Mouse (Mus musculus) midbrain, embryonic 15.5 days (tissue): Measurements from ENCODE around the gene Homer2. TPM values are rescaled to one million over a fixed set of nuclear protein-coding genes. Genes with fewer than 3 reads are reported as not detected.

Source experiments
- ATAC-seq: fragments of 200-750 bp; cut with Nextera tagmentation; replicated peaks from 2 replicates; pipeline ENCODE4 v1.8.0; 2017; ENCODE audit warnings: moderate TSS enrichment
- H3K27ac ChIP-seq: fragments of 300-500 bp; sonication (generic); 2 replicates; pipeline ENCODE4 v1.5.1; 2015; ENCODE audit warnings: mild to moderate bottlenecking, inconsistent platforms
- H3K27me3 ChIP-seq: fragments of 300-500 bp; sonication (generic); replicated peaks from 2 replicates; pipeline ENCODE4 v1.6.1; 2015; ENCODE audit warnings: inconsistent platforms
- H3K36me3 ChIP-seq: fragments of 300-500 bp; sonication (generic); replicated peaks from 2 replicates; pipeline ENCODE4 v1.6.1; 2015; ENCODE audit warnings: inconsistent platforms
- H3K4me1 ChIP-seq: fragments of 300-500 bp; sonication (generic); 2 replicates; pipeline ENCODE4 v1.6.1; 2015; ENCODE audit warnings: inconsistent platforms
- H3K4me2 ChIP-seq: fragments of 300-500 bp; sonication (generic); 2 replicates; pipeline ENCODE4 v1.6.1; 2015; ENCODE audit warnings: inconsistent platforms, mild to moderate bottlenecking, moderate library complexity
- H3K4me3 ChIP-seq: fragments of 300-500 bp; sonication (generic); 2 replicates; pipeline ENCODE4 v1.5.1; 2015; ENCODE audit warnings: mild to moderate bottlenecking, inconsistent platforms
- H3K9ac ChIP-seq: fragments of 300-500 bp; sonication (generic); 2 replicates; pipeline ENCODE4 v1.6.1; 2015; ENCODE audit warnings: mild to moderate bottlenecking, inconsistent platforms
- H3K9me3 ChIP-seq: fragments of 300-500 bp; sonication (generic); 2 replicates; pipeline ENCODE4 v1.6.1; 2016; ENCODE audit warnings: inconsistent platforms
- WGBS: fragments of 180-500 bp; shearing (Covaris S2); methylation state at CpG from one replicate; pipeline ENCODE4 v1.1.7; 2015; ENCODE audit warnings: mixed read lengths; 5-methylcytosine and 5-hydroxymethylcytosine counted together
- polyA plus RNA-seq: library from polyadenylated mRNA; unstranded; fragments of >200 nt; fragmentation: Nextera tagmentation; extraction: Ambion mirVana; gene quantifications from 2 replicates; pipeline ENCODE4 v1.2.1, GENCODE M21; 2015

Homer2 gene
- polyA plus RNA-seq, 1 experiment from 2014 or later, result 21.8 TPM

DNA sequence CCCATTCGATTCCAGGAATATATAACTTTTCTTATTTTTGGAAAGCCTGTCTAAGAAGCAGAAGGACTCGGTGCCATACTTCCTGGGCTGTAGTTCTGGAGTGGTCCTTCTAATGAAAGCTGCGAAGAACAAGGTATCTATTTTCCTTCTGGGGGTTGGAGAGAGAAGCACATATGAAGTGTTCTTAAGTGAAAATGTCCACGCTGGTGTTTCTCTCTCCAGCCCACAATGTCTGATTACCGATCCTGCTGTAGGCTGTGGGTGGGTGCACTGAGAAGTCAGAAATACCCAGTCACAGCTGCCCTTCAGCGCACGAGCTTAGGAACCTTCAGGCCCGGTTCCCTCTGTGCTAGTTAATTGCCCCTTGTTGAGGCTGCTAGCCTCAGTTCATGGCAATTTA, 76.1 kb downstream of the Homer2 start:
- no peak for ATAC-seq
- no peak overlapping the region for H3K4me2 ChIP-seq
- H3K9ac ChIP-seq, result no peak overlapping the region
- H3K4me1 ChIP-seq, result no peaks in the 10 kb centered on the region
- H3K4me3 ChIP-seq, result no peak overlapping the region
- no peaks in the 10 kb centered on the region for H3K36me3 ChIP-seq
- no peak overlapping the region for H3K27ac ChIP-seq
- WGBS, result 88% methylated on average over 8 of the region's 8 CpGs
- H3K9me3 ChIP-seq, result no peaks in the 10 kb centered on the region
- no peaks in the 10 kb centered on the region for H3K27me3 ChIP-seq

DNA sequence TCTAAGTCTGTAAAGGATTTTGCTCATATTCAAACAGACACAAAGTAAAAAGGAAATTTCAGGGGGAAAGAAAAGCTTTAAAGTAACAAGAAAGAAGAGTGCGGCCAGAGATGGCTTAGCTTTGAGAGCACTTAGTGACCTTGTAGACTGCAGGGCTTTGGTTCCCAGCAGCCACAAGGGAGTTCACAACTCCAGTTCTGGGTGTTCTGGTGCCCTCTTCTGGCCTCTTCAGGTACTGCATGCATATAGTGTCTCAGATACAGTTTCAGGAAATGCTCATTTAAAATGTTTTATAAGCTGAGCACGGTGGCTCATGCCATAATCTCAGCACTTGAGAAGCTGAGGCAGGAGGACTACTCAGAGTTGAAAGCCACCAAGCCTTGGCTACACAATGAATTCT, 80.9 kb downstream of the Homer2 start:
- Histone ChIP-seq H3K9me3 (no peaks in the 10 kb centered on the region), H3K27me3 (no peaks in the 10 kb centered on the region), H3K27ac (no peak overlapping the region), H3K4me2 (no peak overlapping the region), H3K9ac (no peak overlapping the region), H3K4me3 (no peak overlapping the region), H3K36me3 (no peaks in the 10 kb centered on the region), H3K4me1 (no peaks in the 10 kb centered on the region)
- WGBS, result 90% methylated on average over 2 of the region's 2 CpGs
- ATAC-seq, result no peak

DNA sequence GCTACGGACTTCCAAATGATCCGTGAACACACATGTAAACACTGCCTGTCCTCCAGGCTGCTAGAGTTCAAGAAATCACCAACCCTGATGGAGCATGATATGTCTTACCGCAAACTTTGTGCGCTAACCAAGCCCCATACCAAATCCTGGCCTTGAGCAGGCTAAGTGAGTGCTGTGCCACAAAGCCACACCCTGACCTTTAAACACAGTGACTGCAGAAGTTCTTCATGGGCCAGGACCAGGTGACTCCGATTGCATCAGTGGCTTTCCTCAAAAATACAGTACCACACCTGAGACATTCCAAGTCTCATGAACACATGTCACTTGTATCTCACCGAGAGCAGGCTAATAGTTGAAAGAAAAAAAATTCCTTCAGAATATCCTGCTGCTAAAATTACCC, 83.6 kb downstream of the Homer2 start:
- H3K4me2 ChIP-seq, result no peak overlapping the region
- WGBS, result 90% methylated on average over 6 of the region's 6 CpGs

DNA sequence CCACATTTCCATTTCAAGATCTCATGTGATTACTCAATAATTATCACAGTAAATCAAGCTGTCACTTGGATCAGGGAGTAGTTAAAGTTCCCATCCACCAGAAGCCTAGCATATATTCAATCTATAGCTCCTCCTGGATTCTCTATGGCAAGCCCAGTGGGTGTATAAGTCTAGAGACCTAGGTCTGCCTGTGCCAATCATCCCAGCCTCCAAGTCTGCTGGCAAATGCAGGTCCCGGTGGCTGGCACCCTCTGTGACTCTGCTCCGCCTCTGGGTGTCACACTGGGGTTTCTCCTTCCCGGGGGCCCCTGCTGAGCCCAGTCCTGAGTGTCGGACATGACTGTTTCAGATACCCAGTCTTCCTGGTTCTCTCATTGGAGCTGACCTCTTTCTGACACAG, 84.5 kb downstream of the Homer2 start:
- H3K4me3 ChIP-seq, result no peak overlapping the region
- no peaks in the 10 kb centered on the region for H3K9me3 ChIP-seq
- H3K36me3 ChIP-seq, result no peaks in the 10 kb centered on the region
- H3K9ac ChIP-seq, result no peak overlapping the region
- H3K4me2 ChIP-seq, result no peak overlapping the region
- ATAC-seq, result no peak
- H3K27ac ChIP-seq, result no peak overlapping the region
- H3K4me1 ChIP-seq, result no peaks in the 10 kb centered on the region
- WGBS, result 75% methylated on average over 4 of the region's 4 CpGs
- H3K27me3 ChIP-seq, result no peaks in the 10 kb centered on the region

More for the DNA sequence above, 83.6 kb downstream of the Homer2 start:
- Histone ChIP-seq H3K4me3 (no peak overlapping the region), H3K9ac (no peak overlapping the region), H3K27me3 (no peaks in the 10 kb centered on the region), H3K9me3 (no peaks in the 10 kb centered on the region), H3K27ac (no peak overlapping the region), H3K36me3 (no peaks in the 10 kb centered on the region), H3K4me1 (no peaks in the 10 kb centered on the region)
- no peak for ATAC-seq

DNA sequence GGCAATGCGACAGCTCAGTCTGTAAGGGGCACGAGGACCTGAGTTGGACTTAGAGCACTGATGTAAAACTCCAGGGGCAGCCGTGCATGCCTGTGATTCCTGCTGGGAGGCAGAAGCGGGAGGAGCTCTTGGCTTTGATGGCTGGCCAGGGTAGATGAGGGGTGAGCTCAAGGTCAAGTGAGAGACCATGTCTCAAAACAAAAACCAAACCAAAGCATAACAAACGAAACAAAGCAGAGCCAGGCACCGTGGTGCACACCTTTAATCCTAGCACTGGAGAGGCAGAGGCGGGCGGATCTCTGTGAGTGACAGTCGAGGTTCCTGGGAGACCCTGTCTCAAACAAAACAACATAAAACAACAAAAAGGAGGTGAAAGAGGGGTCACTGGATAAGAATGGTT, 92.3 kb downstream of the Homer2 start:
- Histone ChIP-seq H3K27ac (no peak overlapping the region), H3K4me1 (no peaks in the 10 kb centered on the region), H3K4me3 (no peak overlapping the region), H3K9me3 (no peaks in the 10 kb centered on the region), H3K9ac (no peak overlapping the region), H3K36me3 (no peaks in the 10 kb centered on the region), H3K27me3 (no peaks in the 10 kb centered on the region), H3K4me2 (no peak overlapping the region)
- ATAC-seq, result no peak
- WGBS, result 61% methylated on average over 9 of the region's 9 CpGs

DNA sequence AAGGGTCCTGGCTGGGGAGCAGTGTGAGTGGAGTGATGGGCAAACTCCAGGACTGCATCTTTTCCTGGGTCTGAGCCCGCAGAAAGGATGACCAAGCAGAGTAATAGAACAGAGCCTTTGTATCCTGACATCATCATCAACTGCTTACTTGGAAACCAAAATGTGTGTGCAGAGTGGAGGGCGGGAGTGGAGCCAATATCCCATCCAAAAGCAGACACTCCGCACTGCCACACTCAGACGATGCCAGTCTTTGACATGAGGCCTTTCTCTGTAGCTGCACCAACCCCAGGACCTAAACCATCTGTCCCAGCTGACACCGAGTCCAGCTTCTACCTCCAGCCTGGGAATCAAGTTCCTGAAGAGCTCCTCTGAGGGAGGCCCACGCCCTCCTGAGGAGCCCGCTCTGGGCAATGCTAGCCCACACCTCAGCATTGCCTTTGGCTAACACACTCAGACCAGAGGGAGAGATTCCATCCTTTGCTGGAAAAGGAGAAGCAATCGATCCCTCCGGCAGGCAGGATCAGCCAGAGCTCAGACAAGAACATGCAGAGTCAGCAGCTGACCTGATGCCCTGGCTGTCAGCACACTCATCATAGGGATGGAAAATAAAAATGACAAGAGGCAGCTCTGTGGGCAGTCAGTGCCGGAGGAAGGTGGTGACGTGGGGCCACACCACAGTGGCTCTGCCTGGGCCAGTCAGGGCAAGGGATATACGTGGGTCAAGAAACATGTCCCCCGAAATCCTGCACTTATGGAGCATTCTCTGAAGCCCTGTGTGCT, 94.3 kb downstream of the Homer2 start:
- ATAC-seq, result no peak

DNA sequence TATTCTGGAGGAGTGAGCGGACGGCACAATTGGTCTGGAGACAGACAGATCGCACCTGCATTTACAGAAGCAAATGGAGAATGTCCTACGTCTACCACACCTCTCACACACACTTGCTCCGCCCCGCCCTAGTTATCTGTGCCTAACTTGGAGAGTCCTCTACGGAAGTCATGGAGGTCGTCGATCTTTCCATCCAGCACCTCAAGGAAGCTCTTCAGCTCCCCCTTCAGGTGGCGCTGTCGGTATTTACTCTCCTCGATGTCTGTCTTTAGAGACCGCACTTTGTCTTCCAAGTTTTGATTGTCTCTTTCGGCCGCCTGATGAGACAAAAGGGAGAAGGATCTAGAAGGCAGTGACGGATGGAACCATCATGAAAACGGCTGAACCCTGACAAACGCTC, 97.2 kb downstream of the Homer2 start:
- no peak for ATAC-seq
- WGBS, result 65% methylated on average over 18 of the region's 18 CpGs
- H3K27ac ChIP-seq, result no peak overlapping the region
- no peaks in the 10 kb centered on the region for H3K4me1 ChIP-seq
- no peaks in the 10 kb centered on the region for H3K9me3 ChIP-seq
- H3K36me3 ChIP-seq, result no peaks in the 10 kb centered on the region
- H3K9ac ChIP-seq, result no peak overlapping the region
- H3K4me2 ChIP-seq, result no peak overlapping the region
- no peaks in the 10 kb centered on the region for H3K27me3 ChIP-seq
- H3K4me3 ChIP-seq, result no peak overlapping the region

More for the DNA sequence above, 94.3 kb downstream of the Homer2 start:
- Histone ChIP-seq H3K27ac (no peak overlapping the region), H3K9me3 (no peaks in the 10 kb centered on the region), H3K9ac (no peak overlapping the region), H3K4me1 (no peaks in the 10 kb centered on the region), H3K4me2 (no peak overlapping the region), H3K27me3 (no peaks in the 10 kb centered on the region), H3K36me3 (no peaks in the 10 kb centered on the region), H3K4me3 (no peak overlapping the region)
- WGBS, result 88% methylated on average over 13 of the region's 13 CpGs

DNA sequence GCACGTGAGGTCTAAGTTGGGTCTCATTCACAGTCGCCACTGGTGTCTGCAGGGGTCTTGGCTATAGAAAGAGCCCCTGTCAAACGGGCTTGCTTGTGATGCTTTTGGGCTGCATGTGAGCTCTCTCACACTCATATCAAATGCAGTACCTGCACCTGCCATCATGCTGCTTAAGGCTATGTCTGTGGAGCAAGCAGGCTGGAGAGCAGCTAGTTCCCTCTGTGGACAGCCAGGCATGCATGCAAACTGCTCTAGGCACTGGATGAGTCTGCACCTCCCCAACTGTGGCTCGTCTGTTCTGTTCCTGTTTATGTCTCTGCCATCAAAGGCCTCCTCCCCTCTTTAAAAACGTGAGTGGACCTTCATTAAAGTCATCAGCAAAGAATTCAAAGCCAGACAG, 100.9 kb downstream of the Homer2 start:
- H3K27ac ChIP-seq, result no peak overlapping the region
- 67% methylated on average over 5 of the region's 5 CpGs for WGBS

DNA sequence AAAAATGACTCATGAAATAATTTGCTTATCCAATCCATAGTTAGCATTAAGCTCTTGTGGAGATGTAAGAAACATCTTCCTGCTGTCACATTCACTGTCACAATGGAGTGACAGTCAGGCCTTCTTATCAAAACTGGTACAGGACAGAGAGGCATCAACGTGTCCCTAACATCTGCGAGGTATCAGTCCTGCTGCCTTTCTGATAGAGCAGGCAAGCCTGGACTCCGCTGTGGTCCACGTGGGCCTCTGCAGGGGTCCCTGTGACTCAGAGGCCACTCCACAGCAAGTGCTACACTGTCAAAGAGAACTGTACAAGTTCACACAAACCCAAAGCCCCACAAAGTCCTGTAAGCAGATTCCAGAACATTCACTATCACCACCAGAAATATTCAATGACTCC, 101.8 kb downstream of the Homer2 start:
- H3K36me3 ChIP-seq, result no peaks in the 10 kb centered on the region
- H3K4me2 ChIP-seq, result no peak overlapping the region
- ATAC-seq, result no peak
- no peak overlapping the region for H3K27ac ChIP-seq
- no peaks in the 10 kb centered on the region for H3K9me3 ChIP-seq
- H3K27me3 ChIP-seq, result no peaks in the 10 kb centered on the region
- H3K4me1 ChIP-seq, result no peaks in the 10 kb centered on the region
- no peak overlapping the region for H3K4me3 ChIP-seq
- WGBS, result 70% methylated on average over 4 of the region's 4 CpGs
- H3K9ac ChIP-seq, result no peak overlapping the region

More for the DNA sequence above, 100.9 kb downstream of the Homer2 start:
- Histone ChIP-seq H3K9ac (no peak overlapping the region), H3K36me3 (no peaks in the 10 kb centered on the region), H3K27me3 (no peaks in the 10 kb centered on the region), H3K4me3 (no peak overlapping the region), H3K4me1 (no peaks in the 10 kb centered on the region), H3K9me3 (no peaks in the 10 kb centered on the region), H3K4me2 (no peak overlapping the region)
- ATAC-seq, result no peak

DNA sequence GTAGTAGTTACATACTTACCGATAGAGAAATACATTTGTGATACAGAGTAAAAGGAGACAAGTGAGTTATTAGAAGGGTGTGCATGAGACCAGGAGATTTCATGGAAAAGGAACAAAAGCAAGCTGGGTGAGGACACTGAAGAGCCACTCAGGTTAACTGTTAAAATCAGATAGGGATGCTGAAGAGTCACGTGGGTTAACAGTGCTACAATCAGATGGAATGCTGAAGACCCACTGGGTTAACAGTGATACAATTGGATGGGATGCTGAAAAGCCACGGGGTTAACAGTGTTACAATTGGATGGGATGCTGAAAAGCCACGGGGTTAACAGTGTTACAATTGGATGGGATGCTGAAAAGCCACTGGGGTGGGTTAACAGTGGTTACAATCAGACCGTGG, 102.3 kb downstream of the Homer2 start:
- Histone ChIP-seq H3K36me3 (no peaks in the 10 kb centered on the region), H3K9me3 (no peaks in the 10 kb centered on the region), H3K27me3 (no peaks in the 10 kb centered on the region), H3K9ac (no peak overlapping the region), H3K4me3 (no peak overlapping the region), H3K4me1 (no peaks in the 10 kb centered on the region), H3K4me2 (no peak overlapping the region), H3K27ac (no peak overlapping the region)
- ATAC-seq, result no peak
- WGBS, result 77% methylated on average over 5 of the region's 5 CpGs

DNA sequence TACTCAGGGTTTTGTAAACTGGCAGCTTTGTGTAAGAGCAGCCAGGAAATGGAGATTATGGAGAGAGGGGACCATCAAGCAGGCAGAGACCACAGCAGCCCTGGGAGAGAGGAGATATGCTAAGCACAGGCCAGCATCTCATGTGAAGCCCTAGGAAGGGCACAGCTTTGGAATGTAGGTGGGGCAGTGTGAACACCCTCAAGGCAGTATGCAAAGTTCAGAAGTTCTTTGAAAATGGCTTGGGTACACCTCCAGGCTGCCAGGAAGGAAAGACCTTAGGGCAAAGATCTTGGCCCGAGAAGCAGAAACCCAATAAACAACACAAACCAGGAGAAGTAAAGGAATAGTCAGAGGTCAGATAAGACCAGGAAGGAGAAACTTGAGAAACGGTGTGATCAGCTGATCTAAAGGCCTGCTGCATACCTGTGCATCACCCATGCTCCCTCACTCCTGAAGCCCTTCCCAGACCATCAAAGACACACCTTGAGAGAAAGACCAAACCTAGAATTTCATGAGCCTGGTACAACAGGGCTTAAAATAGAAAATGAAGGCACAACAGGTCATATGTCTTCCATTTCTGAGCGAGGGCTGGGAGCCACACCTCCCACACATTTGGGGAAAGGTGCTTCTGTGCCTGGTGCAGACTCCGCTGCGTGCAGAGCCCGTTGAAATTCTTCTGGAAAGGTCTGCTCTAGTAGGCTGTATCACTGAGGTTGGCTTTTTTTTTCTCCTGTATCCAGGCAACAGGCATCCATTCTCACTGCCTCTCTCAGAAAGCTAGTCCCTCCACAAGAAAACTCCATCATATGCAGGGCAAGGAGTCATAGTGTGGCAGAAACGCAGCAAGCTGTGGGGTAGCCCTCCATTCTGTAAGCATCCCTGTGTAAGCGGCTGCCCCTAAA, 107.7 kb downstream of the Homer2 start:
- H3K4me1 ChIP-seq, result no peaks in the 10 kb centered on the region
- H3K4me2 ChIP-seq, result no peak overlapping the region
- ATAC-seq, result no peak; the same call in 1 of the 2 replicates
- H3K9ac ChIP-seq, result no peak overlapping the region
- no peak overlapping the region for H3K27ac ChIP-seq
- WGBS, result 74% methylated on average over 8 of the region's 8 CpGs
- H3K27me3 ChIP-seq, result no peaks in the 10 kb centered on the region
- peaks cover 25% of the 10 kb centered on the region for H3K36me3 ChIP-seq
- no peaks in the 10 kb centered on the region for H3K9me3 ChIP-seq
- H3K4me3 ChIP-seq, result no peak overlapping the region

DNA sequence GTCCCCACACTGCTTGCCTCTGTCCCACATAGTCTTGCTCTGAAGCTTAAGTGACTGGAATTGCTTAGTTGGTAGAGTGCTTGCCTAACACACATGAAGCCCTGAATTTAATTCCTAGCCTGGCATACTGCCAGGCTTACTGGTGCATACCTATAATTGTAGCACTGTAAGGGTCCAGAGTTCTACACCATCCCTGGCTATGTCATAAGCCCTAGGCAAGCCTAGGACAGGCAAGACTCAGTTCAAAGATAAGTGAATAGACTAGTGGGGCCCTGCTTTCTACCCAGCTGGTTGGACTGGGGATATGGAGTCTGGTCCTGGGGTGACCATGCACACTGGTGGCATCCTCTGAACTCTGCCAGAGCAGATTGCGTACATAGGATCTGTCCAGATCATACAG, 109.7 kb downstream of the Homer2 start:
- no peak for ATAC-seq
- Histone ChIP-seq H3K4me2 (no peak overlapping the region), H3K27ac (no peak overlapping the region), H3K27me3 (no peaks in the 10 kb centered on the region), H3K4me1 (no peaks in the 10 kb centered on the region), H3K9me3 (no peaks in the 10 kb centered on the region), H3K4me3 (no peak overlapping the region), H3K9ac (no peak overlapping the region), H3K36me3 (peaks cover 30% of the 10 kb centered on the region)
- 97% methylated on average over 1 of the region's 1 CpGs for WGBS
